Mouse (Mus musculus) cerebellum, postnatal 4 days (tissue): ENCODE measurements around the gene Rpl6.

Source experiments
- DNase-seq, 2 experiments: peaks; one replicate each; pipeline ENCODE4 v3.0.0; 2022; ENCODE audit warnings: low spot score in 2 of 2, mixed read lengths in 1 of 2

Rpl6 gene

GRCm38 (mm10) chr5:121204132-121205089 lies at the start of gene Rpl6:
TSS of gene Rpl6 (plus strand) at chr5:121204481.
- peak; percentile 35 to 72 for DNase-seq

GRCm38 (mm10) chr5:121156121-121156520 lies 48.2 kb upstream of the Rpl6 start:
- DNase-seq = no peak

- no peak for DNase-seq
Observed at GRCm38 (mm10) chr5:121157017-121157416, 47.3 kb upstream of the Rpl6 start.

- DNase-seq = no peak
Observed at GRCm38 (mm10) chr5:121157489-121157888, 46.8 kb upstream of the Rpl6 start.

GRCm38 (mm10) chr5:121158966-121159365 lies 45.3 kb upstream of the Rpl6 start:
- DNase-seq = no peak

GRCm38 (mm10) chr5:121162285-121162684 lies 42.0 kb upstream of the Rpl6 start:
- DNase-seq = no peak

GRCm38 (mm10) chr5:121162923-121163322 lies 41.4 kb upstream of the Rpl6 start:
- DNase-seq = no peak

GRCm38 (mm10) chr5:121166884-121167283 lies 37.4 kb upstream of the Rpl6 start:
- no peak for DNase-seq

- no peak for DNase-seq
Observed at GRCm38 (mm10) chr5:121169588-121169987, 34.7 kb upstream of the Rpl6 start.

GRCm38 (mm10) chr5:121172835-121173234 lies 31.4 kb upstream of the Rpl6 start:
- no peak for DNase-seq

- DNase-seq = no peak
Observed at GRCm38 (mm10) chr5:121179077-121179857, 25.0 kb upstream of the Rpl6 start.

- DNase-seq = no peak
Observed at GRCm38 (mm10) chr5:121183269-121183668, 21.0 kb upstream of the Rpl6 start.

- DNase-seq = no peak
Observed at GRCm38 (mm10) chr5:121184375-121184774, 19.9 kb upstream of the Rpl6 start.

- DNase-seq = no peak
Observed at GRCm38 (mm10) chr5:121184945-121185551, 19.2 kb upstream of the Rpl6 start.

- DNase-seq = no peak
Observed at GRCm38 (mm10) chr5:121187580-121188001, 16.7 kb upstream of the Rpl6 start.

GRCm38 (mm10) chr5:121188265-121188664 lies 16.0 kb upstream of the Rpl6 start:
- no peak for DNase-seq

- DNase-seq = no peak
Observed at GRCm38 (mm10) chr5:121189182-121189581, 15.1 kb upstream of the Rpl6 start.

- no peak for DNase-seq
Observed at GRCm38 (mm10) chr5:121190210-121190835, 14.0 kb upstream of the Rpl6 start.

- peak; percentile 78 to 91 for DNase-seq
Observed at GRCm38 (mm10) chr5:121190836-121191583, 13.3 kb upstream of the Rpl6 start, which contains the start of gene Ptpn11. TSS of gene Ptpn11 (minus strand) at chr5:121191397.

GRCm38 (mm10) chr5:121191584-121191906 lies 12.7 kb upstream of the Rpl6 start:
- DNase-seq = no peak

- DNase-seq = no peak
Observed at GRCm38 (mm10) chr5:121194173-121194572, 10.1 kb upstream of the Rpl6 start.
